Mouse (Mus musculus) erythroblast, adult 5-6 weeks (primary cell): ENCODE results near the gene Kyat1. TPM values are rescaled to one million over a fixed set of nuclear protein-coding genes. Genes with fewer than 3 reads are reported as not detected.
"Not testable (repeated sequence)": the region's sequence is repeated elsewhere in the genome, so short reads cannot be mapped to it uniquely, and the experiment has no call there.

ENCODE experiments used
- ATAC-seq: replicated peaks from 2 replicates; pipeline ENCODE4 v1.8.0; 2016; ENCODE audit warnings: moderate number of reproducible peaks, mild to moderate bottlenecking, moderate TSS enrichment, inconsistent platforms; ENCODE audit not compliant: poor library complexity, low FRiP score, severe bottlenecking
- total RNA-seq, 2 experiments: library from RNA; stranded (forward) in 1 of 2; stranded (reverse) in 1 of 2; fragments of 150-400 nt in 1 of 2; fragments of 200-764, 138-1000 nt in 1 of 2; gene quantifications; 2 replicates each; pipeline versions ENCODE4 v1.2.3 to v1.2.4; 2015 to 2017; ENCODE audit warnings: low replicate concordance in 2 of 2

The Kyat1 gene
- total RNA-seq, 2 experiments from 2014 or later = 1.8 to 2.9 TPM

DNA sequence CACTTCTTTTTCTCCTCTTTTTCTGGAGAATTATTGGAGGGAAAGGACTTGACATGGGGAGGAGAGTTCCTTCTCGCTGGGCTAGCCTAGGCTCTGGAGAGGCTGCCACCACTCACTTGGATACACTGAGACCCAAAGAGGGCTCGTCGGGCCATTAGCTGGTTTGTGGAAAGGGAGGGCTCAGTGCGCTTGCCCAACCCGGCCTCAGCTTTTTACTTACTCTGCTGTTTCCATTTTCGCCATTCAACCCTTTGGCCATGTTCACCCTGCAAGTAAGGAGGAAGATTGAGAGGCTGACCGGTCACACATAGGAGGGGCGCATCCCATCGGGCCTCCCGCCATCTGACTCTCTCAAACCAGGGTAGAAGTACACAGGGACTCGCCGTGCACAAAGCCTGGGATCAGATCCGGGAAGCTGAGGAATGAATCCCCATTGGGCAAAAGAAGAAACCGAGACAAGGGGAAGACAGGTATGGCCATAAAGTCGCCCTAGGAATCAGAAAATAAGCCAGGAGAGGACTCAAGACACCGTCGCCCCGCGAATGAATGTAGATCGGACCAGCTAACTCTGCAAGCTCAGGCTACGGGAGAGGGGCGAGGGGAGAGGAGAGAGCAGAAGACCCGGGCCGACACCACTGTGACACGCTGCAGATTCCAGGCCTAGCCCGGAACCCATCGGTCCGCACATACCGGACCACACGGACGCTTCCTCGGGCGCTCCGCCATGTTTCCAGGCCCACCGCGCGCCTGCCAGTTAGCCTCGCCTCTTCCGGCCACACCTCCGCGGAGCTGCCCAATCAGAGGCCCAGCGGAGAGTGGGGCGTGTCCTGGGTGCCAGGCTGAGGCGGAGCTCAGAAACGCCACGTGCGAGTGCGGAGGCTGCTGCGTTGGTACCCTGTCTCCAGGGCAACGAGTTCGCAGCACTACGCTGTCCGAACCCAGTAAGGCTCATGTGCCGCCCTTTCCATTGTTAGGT lies 27.7 kb downstream of the Kyat1 start, which contains the start of gene Spout1:
TSS of gene Spout1 (minus strand) at position 760 of the 976 bp plus-strand sequence.
- ATAC-seq = peak; percentile 98

DNA sequence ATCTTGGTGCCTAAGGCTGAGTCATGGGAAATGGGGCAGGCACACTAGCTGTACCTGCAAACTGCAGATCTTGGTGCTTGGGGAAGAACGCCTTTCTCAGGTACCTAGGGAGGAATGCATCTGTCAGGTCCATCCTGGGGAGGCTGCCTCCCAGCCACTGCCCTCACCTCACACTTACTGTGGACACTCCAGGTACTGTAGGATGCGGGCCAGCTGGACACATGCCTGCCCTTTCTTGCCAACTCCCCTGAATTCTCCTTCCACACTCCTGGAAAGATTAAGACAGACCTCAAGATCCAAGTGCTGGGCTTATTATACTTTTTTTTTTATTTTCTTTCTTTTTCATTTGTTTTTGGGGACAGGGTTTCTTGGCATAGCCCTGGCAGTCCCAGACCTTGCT lies 29.1 kb downstream of the Kyat1 start:
- no peak for ATAC-seq

DNA sequence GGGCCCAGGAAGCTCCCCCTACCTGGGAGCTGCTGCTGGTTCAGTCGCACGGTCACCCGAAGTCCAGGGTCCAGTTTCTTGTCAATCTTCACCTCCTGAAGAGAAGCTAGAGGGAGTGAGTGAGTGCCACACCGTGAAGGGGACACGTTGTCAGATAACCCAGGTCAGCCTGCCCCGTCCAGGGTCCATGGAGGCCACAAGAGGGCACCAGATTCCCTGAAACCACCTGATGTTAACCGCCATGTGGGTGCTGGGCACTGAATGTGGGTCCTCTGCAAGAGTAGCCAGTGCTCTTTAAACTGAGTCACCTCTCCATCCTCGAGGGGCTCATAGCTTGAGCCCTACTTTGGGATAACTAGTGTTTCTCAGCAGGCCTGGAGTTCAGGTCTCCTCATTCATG lies 29.8 kb downstream of the Kyat1 start:
- no peak for ATAC-seq

DNA sequence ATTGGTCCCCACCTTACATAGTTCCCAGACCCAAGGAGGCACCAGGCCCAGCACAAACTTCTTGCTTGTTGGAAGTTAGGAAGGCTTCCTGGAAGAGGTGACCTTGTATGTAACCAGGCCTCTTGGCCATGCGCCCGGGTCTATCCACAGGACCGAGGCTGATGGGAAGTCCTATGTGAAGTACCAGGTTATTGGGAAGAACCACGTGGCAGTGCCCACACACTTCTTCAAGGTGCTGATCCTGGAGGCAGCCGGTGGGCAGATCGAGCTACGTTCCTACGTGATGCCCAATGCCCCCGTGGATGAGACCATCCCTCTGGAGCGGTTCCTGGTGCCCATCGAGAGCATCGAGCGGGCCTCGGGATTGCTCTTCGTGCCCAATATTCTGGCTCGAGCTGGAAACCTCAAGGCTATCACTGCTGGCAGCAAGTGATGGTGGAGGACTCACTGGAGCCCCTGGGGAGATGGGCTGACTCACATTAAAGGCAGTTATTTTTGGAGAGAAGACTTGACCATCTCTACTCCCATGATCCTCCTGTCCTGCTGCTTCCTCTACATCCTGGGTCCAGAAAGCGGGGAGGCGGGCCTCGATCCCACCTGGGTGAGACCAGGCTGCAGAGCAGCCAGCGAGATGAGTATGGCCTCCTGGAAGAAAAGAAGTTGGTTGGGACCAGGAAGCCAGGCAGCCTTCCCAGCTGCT lies 32.0 kb downstream of the Kyat1 start:
- no peak for ATAC-seq

DNA sequence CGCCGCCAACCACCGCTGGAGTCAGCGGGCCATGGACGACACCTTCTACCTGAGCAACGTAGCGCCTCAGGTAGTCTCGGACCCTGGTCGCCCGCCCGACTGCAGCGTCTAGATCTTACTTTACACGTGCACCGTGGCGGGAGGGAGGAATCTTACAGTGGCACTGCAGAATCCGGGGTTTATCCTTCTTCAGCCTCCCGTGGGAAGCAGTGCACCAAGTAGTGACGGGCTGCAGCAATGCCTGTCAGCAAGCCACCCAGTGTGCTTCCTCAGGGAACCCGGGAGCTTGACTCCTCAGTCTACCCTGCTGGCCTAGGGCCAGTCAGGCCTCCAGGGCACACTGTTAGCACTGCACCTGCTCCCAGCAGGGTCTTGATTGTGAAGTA lies 33.7 kb downstream of the Kyat1 start:
- ATAC-seq = no peak

DNA sequence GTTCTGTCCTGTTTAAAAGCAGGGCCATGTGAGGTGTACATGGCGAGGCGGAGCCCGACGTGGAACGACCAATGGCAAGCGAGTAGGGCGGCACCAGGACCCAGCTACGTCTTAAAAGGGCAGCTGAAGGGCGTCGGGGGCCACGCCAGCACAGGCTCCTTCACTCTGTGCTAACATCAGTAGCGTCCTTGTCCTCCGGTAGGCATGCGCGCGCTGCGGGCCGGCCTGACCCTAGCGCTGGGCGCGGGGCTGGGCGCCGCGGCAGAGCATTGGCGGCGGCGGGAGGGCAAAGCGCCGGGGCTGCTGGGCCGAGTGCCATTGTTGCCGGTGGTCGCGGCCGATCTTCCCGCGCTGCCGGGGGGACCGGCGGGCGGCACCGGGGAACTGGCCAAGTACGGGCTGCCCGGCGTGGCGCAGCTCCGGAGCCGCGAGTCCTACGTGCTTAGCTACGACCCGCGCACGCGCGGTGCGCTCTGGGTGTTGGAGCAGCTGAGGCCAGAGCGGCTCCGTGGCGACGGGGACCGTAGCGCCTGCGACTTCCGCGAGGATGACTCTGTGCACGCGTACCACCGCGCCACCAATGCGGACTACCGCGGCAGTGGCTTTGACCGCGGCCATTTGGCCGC lies 34.2 kb downstream of the Kyat1 start, which contains the start of gene Endog:
TSS of gene Endog (plus strand) at position 123 of the 626 bp plus-strand sequence.
- ATAC-seq = peak; percentile 51; the same call in 1 of the 2 replicates

DNA sequence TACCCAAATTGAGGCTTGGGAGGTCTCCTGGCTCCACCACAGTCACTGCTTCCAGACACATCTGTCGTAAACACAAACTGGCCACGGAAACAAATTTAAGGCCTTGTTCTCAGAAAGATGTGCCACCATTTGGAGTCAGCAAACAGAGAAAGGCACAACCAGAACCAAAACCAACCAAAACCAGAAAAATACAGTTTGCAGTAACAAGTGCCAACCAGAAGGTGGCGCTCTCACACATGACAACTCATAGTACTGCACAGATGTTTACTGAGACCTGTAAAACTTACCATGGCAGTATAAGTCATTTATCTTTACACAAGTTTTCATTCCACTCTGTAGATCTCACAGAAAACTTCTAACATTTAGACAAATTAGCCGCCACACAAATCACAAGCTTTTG lies 39.0 kb downstream of the Kyat1 start:
- ATAC-seq = no peak

DNA sequence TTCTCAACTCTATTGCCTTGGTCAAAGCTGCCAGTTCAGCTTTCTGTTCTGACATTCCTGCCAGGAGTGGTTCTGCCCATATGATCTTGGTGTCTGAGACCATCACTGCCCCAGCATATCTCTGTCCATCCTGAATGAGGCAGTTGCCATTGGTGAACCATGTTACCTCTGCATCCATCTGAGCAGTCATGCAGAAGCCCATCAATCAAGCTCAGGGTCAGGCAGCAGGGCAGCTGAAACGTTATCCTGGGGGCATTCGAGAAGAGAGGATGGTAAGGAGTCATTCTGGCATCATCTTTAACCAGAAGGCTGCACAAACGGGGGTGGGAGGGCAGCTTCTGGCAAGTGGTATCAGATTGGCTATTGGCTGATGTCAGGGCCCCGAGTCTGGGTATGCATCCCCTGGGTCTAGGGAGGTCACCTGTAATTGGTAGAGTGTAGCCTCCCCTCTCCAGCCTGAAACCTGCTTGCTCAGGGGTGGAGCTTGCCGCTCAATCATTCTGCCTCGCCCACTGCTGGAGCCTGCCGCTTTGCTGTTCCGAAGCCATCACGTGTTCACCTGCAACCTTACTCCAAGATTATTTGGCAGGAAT lies 41.2 kb downstream of the Kyat1 start:
- no peak for ATAC-seq

DNA sequence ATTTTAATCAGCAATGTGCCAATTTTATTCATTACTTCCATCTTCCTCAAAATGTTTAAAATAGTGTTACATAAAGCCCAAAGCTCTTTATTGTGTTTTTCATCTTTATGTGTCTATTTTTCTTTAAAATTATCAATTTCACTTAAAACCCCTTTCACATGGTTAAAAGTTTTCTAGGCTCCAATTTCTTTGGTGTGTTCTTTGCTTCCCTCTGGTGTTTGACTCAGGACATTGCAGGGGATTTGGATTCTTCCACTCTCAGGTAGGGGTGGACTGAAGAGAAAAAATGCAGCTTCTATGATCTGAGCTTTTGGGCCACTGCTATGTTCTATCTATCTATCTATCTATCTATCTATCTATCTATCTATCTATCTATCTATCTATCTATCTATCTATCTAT lies 43.8 kb downstream of the Kyat1 start:
- ATAC-seq = 0 out of 2 replicates have a peak, but pooled peaks have one; percentile 62

DNA sequence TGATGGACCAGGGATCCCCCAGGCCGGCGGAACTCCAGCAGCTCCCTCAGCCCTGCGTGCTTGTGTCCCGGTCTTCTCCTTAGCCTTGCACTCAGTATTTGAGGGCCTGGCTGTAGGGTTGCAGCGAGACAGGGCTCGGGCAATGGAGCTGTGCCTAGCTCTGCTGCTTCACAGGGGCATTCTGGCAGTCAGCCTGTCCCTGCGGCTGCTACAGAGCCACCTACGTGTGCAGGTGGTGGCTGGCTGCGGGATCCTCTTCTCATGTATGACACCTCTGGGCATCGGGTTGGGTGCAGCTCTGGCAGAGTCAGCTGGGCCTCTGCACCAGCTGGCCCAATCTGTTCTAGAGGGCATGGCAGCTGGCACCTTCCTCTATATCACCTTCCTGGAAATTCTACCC lies 45.8 kb downstream of the Kyat1 start:
- not testable (repeated sequence) for ATAC-seq

DNA sequence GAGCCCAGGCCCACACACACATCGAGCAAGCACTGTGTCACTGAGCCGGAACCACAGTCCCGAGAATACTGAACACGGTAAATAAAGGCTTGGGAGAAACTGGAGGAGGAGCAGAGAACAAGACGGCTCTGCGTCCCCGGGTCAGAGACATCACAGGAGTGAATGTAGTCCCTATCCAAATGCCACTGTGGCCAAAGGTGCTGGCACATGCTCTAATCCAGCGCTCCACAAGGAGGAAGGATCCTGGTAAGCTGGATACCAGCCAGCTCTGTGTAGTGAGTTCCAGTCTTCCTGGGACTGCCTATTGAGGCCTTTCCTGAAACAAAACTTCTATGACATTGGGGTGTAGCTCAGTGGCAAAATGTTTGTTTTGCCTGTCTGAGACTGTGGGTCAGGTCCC lies 53.0 kb downstream of the Kyat1 start:
- ATAC-seq = no peak

DNA sequence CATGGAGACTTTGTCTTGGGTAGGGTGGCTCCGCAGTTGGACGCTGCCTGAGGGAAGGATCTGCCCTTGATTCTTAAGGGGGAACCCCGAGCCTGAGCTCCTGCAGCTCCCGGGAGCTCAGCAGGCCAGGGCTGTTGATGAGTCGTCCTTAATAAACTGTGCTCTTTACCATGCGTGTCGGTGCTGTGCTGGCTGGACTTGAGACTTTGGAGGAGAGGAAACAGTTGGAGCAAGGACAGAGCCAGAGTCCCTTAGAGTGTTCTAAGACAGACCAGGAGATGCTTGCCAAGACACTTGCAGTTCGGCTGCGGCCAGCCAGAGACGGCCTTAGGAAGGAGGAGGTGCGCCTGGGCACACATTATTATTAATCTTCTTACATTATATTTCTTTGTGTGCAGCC lies 53.8 kb downstream of the Kyat1 start:
- ATAC-seq = no peak

DNA sequence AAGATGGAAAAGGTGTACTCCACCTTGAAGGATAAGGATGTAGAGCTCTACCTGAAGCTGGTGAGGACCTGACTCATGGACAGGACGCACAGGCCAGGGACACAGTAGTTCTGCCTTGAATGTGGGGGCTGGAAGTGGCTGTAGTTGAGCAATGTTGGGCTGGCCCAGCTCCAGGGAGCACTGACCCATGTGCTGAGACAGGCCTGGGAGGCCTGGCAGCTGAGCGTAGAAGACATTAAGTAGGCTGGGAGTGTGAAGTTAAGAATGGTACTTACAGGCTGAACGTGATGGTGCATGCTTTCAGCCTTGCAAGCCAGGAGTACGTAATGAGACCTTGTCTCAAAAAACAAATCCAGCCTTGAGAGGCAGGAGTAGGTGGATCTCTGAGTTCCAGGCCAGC lies 58.2 kb downstream of the Kyat1 start:
- ATAC-seq = no peak

DNA sequence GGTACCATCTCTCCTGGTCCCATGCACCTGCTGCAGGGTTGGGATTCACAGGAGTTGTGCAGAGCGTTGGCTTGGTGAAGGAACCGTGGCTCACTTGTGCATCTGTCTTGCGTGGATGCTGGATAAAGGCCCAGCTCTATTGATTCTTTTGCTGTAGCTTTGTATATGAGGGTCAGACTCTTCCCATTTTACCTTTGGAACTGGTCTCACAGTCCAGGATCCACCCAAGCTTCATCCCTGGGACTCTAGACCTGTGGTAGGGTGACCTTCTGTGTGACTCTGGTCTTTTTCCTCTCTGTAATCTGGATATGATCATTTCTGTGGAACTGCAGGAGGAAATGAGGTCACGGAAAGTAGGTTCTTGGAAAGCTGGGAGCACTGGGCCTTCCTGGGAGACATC lies 61.2 kb downstream of the Kyat1 start:
- no peak for ATAC-seq

DNA sequence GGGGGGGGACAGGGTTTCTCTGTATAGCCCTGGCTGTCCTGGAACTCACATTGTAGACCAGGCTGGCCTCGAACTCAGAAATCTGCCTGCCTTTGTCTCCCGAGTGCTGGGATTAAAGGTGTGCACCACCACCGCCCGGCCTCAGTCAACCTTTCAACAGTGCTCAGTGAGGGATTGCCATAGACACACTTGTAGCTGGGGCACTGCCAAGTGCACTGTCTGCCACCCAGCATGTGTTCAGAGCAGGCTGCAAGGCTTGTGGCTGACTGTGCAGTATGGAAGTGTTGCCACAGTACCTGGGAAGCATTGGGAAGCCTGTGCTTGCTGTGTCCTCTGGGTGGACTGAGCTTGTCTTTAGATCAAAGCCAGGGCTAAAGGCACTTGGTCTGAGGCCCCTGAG lies 65.6 kb downstream of the Kyat1 start:
- not testable (repeated sequence) for ATAC-seq

DNA sequence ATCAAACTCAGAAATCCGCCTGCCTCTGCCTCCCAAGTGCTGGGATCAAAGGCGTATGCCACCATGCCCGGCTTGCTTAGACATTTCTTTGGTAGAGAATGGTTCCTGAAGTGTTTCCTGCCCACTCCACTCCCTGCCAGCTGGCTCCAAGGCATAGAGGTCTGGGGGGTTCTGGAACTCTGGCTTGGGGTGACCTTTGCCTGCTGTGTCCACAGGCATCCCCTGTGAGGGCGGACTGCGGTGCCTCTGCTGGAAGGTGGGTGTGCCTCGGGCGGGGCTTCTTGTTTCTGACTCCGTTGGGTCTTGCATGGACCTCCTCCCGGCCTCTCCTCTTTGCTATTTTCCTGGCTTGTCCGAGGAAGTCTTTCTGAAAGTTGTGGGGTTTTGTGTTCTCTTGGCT lies 69.2 kb downstream of the Kyat1 start:
- ATAC-seq = no peak
